Mouse (Mus musculus) embryonic facial prominence, embryonic 10.5 days (tissue): ENCODE results near the gene Als2cr12. TPM values are rescaled to one million over a fixed set of nuclear protein-coding genes. Genes with fewer than 3 reads are reported as not detected.

Source experiments
- DNase-seq: peaks from one replicate; pipeline ENCODE4 v3.0.0-alpha.2; 2017; ENCODE audit warnings: low spot score
- H3K27ac ChIP-seq: fragments of 300-500 bp; sonication (generic); replicated peaks from 2 replicates; pipeline ENCODE4 v1.5.1; 2016; ENCODE audit warnings: mild to moderate bottlenecking
- H3K27me3 ChIP-seq: fragments of 300-500 bp; sonication (generic); replicated peaks from 2 replicates; pipeline ENCODE4 v1.6.1; 2016; ENCODE audit warnings: low read depth, mild to moderate bottlenecking; ENCODE audit not compliant: poor library complexity, severe bottlenecking
- H3K36me3 ChIP-seq: fragments of 300-500 bp; sonication (generic); replicated peaks from 2 replicates; pipeline ENCODE4 v1.6.1; 2016; ENCODE audit warnings: mild to moderate bottlenecking, moderate library complexity
- H3K4me1 ChIP-seq: fragments of 300-500 bp; sonication (generic); 2 replicates; pipeline ENCODE4 v1.6.1; 2016
- H3K4me3 ChIP-seq: fragments of 300-500 bp; sonication (generic); 2 replicates; pipeline ENCODE4 v1.5.1; 2016; ENCODE audit warnings: mild to moderate bottlenecking, moderate library complexity
- H3K9me3 ChIP-seq: fragments of 300-500 bp; sonication (generic); 2 replicates; pipeline ENCODE4 v1.6.1; 2016; ENCODE audit warnings: mild to moderate bottlenecking
- WGBS: fragments of 180-500 bp; shearing (Covaris S2); methylation state at CpG from one replicate; pipeline ENCODE4 v1.1.7; 2016; 5-methylcytosine and 5-hydroxymethylcytosine counted together
- polyA plus RNA-seq: library from polyadenylated mRNA; unstranded; fragments of >200 nt; fragmentation: Nextera tagmentation; extraction: Ambion mirVana; gene quantifications from 2 replicates; pipeline ENCODE4 v1.2.1, GENCODE M21; 2016

Gene Als2cr12
- polyA plus RNA-seq, 1 experiment from 2014 or later: not detected

DNA sequence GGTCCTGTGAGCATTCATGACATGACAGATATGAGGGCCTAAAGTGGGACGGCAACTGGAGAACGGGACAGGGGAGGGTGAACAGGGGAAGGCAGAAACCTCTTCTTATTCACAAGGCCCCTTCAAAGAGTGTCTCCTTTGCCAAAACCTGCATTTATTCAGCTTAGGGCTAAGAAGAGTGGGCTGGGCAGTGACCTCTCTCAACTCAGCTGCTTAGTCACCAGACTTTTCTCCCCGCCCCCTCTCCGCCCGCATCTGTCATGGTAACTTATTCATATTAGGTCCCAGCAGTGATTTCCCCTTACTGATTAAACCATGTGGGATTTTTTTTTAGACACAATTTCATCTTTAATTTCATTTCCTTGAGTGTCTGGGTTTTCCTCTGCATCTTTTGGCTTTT is 30.0 kb upstream of the Als2cr12 start:
- no peak overlapping the region for H3K4me3 ChIP-seq
- H3K27ac ChIP-seq: no peak overlapping the region
- peaks cover 14% of the 10 kb centered on the region for H3K4me1 ChIP-seq
- H3K27me3 ChIP-seq: no peaks in the 10 kb centered on the region
- no peaks in the 10 kb centered on the region for H3K9me3 ChIP-seq
- H3K36me3 ChIP-seq: peaks cover 51% of the 10 kb centered on the region
- WGBS: 95% methylated on average over 5 of the region's 5 CpGs
- DNase-seq: no peak

DNA sequence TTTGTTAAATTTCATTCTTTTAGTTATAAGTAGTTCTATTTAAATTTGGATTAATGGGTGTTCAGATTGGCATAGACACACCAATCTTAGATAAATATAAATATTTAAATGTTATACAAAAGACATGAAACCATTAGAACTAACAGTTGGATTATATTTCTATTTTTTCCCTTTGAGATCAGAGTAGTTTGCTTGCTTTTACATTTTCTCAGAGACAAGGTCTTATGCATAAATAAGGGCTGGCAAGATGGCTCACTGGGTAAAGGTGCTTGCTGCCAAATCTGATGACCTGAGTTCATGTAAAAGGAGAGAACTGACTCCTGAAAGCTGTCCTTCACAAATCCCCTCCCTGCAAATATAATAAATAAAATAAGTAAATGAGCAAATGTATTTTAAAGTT is 29.3 kb upstream of the Als2cr12 start:
- Histone ChIP-seq H3K27ac (no peak overlapping the region), H3K36me3 (peaks cover 50% of the 10 kb centered on the region), H3K4me3 (no peak overlapping the region), H3K27me3 (no peaks in the 10 kb centered on the region), H3K4me1 (peaks cover 14% of the 10 kb centered on the region), H3K9me3 (no peaks in the 10 kb centered on the region)
- no peak for DNase-seq

DNA sequence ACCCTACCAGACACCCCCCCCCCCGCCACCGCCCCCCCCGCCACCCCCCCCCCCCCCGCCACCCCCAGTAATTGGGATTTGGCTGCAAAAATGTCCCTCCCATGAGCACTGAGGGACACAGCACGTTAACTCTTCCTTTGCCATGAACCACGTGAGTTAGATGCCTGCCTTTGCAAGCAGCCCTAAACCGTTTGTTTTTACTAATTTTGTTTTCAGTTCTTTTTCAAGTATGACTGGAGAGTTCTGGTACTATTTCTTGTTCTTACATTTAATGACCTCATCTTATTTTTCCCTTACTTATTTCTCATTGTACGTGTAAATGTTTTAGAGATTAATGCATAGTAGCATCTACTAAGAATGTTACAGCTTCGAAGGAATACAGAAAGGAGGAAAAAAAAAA is 28.7 kb upstream of the Als2cr12 start:
- no peak overlapping the region for H3K27ac ChIP-seq
- no peak for DNase-seq
- peaks cover 14% of the 10 kb centered on the region for H3K4me1 ChIP-seq
- WGBS: 47% methylated on average over 9 of the region's 9 CpGs
- H3K9me3 ChIP-seq: no peaks in the 10 kb centered on the region
- H3K27me3 ChIP-seq: no peaks in the 10 kb centered on the region
- H3K4me3 ChIP-seq: no peak overlapping the region
- H3K36me3 ChIP-seq: peaks cover 50% of the 10 kb centered on the region

DNA sequence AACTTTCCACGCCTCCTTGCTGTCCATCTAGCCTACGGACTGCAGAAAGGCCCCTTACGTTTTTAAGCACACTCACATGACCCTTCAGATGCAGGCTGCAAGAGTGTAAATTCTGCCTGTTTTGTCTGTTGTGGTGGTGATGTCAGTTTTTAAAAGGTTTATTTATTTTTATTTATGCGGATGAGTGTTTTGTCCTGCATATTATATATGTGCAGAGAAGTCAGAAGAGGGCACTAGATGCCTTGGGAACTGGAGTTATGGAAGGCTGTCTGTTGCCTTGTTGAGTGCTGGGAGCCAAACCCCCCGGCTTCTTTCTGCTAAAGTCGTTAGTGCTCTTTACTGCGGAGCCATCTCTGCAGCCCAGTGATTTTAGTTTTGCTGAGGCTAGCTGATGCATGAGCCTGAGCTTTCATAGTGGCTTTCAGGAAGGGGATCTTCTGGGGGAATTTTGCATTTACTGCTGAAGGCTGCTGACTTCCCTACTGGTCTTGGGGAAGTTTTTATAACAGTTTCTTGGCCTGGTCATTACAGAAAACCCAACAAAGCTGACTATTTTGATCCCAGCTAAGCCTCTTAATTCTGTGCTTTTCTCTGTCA is 28.1 kb upstream of the Als2cr12 start:
- H3K4me3 ChIP-seq: no peak overlapping the region
- no peak overlapping the region for H3K27ac ChIP-seq
- no peak for DNase-seq
- 59% methylated on average over 7 of the region's 7 CpGs for WGBS
- H3K4me1 ChIP-seq: peaks cover 14% of the 10 kb centered on the region
- H3K9me3 ChIP-seq: no peaks in the 10 kb centered on the region
- no peaks in the 10 kb centered on the region for H3K27me3 ChIP-seq
- peaks cover 50% of the 10 kb centered on the region for H3K36me3 ChIP-seq

DNA sequence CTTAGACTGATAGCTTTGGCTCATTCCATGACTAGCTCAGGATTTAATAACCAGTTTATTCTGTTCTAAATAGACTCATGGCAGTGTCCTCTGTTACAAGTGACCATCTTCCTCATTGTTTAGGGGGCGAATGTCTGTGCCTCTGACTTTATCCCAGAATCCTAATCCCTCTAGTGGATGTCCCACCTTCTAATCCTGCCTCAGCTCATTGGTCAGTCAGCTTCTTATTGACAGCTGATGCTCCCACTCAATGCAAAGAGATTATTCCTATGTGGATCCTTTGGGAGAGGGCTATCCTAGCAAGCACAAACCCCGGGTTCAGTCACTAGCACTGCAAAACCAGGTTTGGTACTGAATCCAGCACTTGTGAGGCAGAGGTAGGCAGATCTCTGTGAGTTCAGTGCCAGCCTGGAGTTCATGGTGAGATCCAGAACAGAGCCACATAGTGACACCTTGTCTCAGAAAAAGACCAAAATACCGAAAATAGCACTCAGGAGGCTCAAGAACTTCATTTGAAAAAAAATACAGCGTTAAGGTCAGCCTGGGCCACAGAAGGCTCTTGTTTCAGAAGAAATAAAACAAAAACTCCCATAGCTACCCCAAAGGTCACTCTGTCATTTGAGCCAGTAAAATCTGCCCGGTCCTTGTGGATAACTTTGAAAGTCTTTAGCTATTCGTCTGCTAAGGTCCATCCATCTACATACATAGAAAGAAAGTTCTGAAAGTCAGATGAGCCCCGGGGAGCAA is 27.4 kb upstream of the Als2cr12 start:
- H3K36me3 ChIP-seq: peaks cover 45% of the 10 kb centered on the region
- no peak for DNase-seq
- H3K27ac ChIP-seq: no peak overlapping the region
- no peaks in the 10 kb centered on the region for H3K9me3 ChIP-seq
- no peaks in the 10 kb centered on the region for H3K27me3 ChIP-seq
- peaks cover 14% of the 10 kb centered on the region for H3K4me1 ChIP-seq
- no peak overlapping the region for H3K4me3 ChIP-seq
- 57% methylated on average over 7 of the region's 7 CpGs for WGBS

DNA sequence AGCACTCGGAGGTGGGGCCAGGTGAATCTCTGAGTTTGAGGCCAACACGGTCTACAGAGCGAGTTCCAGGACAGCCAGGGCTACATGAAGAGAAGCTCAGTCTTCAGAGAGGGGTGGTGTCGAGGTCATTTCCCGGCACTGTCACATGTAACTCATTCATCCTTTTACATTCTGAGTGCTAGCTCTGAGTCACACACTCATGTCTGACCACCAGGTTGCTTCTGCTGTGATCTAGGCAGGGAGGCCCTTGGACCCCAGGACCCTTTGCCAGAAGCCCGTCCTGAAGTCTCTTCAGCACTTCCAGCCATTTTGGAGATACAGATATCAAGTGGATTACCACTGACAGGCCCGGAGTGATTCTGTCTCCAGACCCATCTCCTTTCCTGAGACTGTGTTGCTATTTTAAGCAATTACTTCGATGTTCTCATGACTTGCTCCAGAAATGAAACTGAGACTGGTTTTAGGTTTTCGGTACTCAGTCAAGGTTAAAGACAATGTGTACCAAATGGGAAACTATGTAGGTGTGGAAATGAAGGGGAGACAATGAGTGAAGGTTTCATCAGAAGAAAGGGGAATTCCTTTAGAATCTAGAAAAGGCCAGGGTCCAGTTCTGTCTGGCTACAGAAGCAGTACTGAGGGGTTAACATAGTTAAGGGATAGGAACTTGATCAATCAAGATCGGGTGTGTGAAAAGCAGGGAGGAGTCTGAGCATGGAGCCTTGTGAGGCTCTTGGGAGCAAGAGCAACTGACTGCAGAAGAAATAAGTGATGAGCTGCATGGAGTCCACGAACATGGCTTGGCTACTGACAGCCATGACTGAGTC is 26.5 kb upstream of the Als2cr12 start:
- H3K4me3 ChIP-seq: no peak overlapping the region
- no peak overlapping the region for H3K27ac ChIP-seq
- H3K4me1 ChIP-seq: peaks cover 14% of the 10 kb centered on the region
- no peaks in the 10 kb centered on the region for H3K27me3 ChIP-seq
- WGBS: 92% methylated on average over 11 of the region's 11 CpGs
- H3K36me3 ChIP-seq: peaks cover 44% of the 10 kb centered on the region
- H3K9me3 ChIP-seq: no peaks in the 10 kb centered on the region
- DNase-seq: no peak

DNA sequence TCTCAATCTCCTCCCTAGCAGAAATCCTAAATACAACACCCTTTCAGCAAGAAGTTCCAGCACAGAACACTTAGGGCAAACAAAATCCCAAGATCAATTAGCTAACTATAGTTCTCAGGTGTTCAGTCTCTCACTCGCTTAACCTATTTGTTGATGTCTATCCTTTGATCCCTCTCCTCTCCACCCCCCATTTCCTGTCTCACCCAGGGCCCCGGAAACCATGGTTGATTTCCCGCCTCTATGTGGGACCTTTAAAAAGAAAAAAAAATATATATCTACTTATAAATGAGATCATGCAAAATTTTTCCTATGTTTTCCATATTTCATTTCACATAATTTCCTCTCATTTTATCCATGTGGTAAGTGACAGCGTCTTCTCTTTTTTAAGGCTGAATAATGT is 25.2 kb upstream of the Als2cr12 start:
- no peaks in the 10 kb centered on the region for H3K9me3 ChIP-seq
- no peak for DNase-seq
- H3K36me3 ChIP-seq: peaks cover 46% of the 10 kb centered on the region
- no peak overlapping the region for H3K27ac ChIP-seq
- H3K27me3 ChIP-seq: no peaks in the 10 kb centered on the region
- H3K4me1 ChIP-seq: peaks cover 16% of the 10 kb centered on the region
- 85% methylated on average over 4 of the region's 4 CpGs for WGBS
- H3K4me3 ChIP-seq: no peak overlapping the region

DNA sequence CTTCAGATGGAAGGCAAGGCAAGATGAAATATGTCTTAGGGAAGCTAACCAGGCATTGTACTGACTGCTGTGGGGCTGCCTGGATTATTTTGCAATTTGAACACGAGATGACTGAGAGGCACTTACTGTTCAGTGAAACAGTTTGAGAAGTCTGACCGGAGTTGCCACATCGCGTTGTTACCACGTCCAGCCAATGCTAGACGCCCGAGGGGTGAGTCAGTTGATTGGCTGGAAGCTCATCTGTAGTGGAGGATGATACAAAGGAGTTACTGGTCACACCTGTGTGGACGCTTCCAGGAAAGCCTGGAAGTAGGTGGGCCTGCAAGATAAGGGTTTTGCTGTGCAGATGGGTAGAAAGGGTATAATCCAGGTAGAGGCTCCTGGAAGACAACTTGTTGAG is 24.3 kb upstream of the Als2cr12 start:
- Histone ChIP-seq H3K36me3 (peaks cover 49% of the 10 kb centered on the region), H3K27ac (no peak overlapping the region), H3K9me3 (no peaks in the 10 kb centered on the region), H3K4me3 (no peak overlapping the region), H3K27me3 (no peaks in the 10 kb centered on the region), H3K4me1 (peaks cover 22% of the 10 kb centered on the region)
- DNase-seq: no peak
- 91% methylated on average over 8 of the region's 8 CpGs for WGBS

DNA sequence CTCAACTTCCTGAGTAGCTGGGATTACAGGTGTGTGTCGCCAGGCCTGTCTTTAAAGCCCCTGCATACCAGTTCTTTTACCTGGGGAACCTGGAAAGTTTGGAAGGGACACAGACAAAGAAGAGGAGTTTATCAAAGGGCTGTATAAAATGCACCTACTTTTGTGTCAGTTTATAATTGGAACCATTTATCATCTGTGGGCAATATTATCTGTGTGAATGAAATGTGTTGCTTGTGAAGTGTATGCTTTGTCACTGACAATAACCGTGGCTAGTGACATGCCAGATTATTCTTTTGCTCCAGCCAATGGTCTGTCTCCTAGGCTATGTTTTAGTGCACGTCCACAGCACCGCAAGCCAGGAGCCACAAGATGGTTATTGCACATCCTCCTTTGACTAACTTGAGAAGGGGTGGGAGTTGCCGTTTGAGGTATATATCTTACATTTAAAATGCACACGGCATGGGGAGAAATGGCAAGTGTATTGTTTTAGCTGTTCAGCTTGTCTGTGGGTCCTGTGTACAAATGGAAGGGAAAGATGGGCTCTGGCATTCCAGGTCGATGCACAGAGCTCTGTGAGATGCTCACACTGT is 23.7 kb upstream of the Als2cr12 start:
- 90% methylated on average over 7 of the region's 7 CpGs for WGBS
- peaks cover 24% of the 10 kb centered on the region for H3K4me1 ChIP-seq
- peaks cover 54% of the 10 kb centered on the region for H3K36me3 ChIP-seq
- no peaks in the 10 kb centered on the region for H3K9me3 ChIP-seq
- no peak for DNase-seq
- no peaks in the 10 kb centered on the region for H3K27me3 ChIP-seq
- H3K4me3 ChIP-seq: no peak overlapping the region
- no peak overlapping the region for H3K27ac ChIP-seq

DNA sequence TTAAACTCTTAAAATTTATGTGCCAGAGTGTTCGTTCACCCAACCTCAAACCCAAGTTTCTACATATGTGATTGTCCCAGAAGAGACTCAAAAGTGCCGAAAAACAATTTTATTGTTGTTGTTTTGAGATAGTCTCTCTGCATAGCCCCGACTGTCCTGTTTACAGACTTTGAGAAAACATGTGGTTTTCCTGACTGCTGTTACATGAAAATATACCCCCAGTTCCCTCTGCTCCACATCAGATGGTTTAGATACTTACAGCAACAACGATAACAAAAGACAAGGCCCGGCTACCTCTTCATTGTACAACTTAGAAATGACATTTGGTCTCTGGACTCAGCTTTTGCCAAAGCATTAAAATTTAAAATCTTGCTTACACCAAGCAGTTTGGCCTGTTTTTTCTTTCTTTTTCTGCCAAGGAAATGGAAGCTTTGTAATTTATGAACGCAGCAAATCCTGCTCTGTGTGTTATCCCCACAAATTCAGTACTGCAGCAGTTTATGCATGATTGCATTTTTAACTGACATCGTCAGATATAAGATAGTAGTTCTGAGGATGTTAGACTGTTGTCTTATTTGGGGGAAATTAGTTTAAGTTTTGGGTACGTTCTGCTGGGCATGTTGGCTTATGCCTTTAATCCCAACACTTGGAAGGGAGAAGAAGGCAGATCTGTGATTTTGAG is 21.9 kb upstream of the Als2cr12 start:
- WGBS: 92% methylated on average over 8 of the region's 8 CpGs
- peaks cover 52% of the 10 kb centered on the region for H3K36me3 ChIP-seq
- no peak overlapping the region for H3K27ac ChIP-seq
- peaks cover 20% of the 10 kb centered on the region for H3K4me1 ChIP-seq
- H3K9me3 ChIP-seq: no peaks in the 10 kb centered on the region
- no peaks in the 10 kb centered on the region for H3K27me3 ChIP-seq
- no peak overlapping the region for H3K4me3 ChIP-seq
- no peak for DNase-seq

DNA sequence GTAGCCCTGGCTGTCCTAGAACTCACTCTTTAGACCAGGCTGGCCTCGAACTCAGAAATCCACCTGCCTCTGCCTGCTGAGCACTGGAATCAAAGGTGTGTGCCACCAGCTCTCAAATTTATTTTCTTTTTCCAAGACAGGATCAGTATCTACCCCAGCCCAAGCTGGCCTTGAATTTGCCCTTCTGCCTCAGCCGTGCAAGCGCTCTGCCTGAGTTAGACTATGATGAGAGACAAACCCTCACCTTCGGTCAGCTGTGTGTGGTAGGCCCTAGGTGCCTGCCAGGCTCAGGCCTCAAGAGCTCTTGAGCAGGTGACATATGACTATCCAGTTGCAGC is 21.1 kb upstream of the Als2cr12 start:
- peaks cover 20% of the 10 kb centered on the region for H3K4me1 ChIP-seq
- H3K9me3 ChIP-seq: no peaks in the 10 kb centered on the region
- no peaks in the 10 kb centered on the region for H3K27me3 ChIP-seq
- H3K36me3 ChIP-seq: peaks cover 50% of the 10 kb centered on the region
- no peak overlapping the region for H3K4me3 ChIP-seq
- 93% methylated on average over 4 of the region's 4 CpGs for WGBS
- H3K27ac ChIP-seq: no peak overlapping the region
- DNase-seq: no peak

DNA sequence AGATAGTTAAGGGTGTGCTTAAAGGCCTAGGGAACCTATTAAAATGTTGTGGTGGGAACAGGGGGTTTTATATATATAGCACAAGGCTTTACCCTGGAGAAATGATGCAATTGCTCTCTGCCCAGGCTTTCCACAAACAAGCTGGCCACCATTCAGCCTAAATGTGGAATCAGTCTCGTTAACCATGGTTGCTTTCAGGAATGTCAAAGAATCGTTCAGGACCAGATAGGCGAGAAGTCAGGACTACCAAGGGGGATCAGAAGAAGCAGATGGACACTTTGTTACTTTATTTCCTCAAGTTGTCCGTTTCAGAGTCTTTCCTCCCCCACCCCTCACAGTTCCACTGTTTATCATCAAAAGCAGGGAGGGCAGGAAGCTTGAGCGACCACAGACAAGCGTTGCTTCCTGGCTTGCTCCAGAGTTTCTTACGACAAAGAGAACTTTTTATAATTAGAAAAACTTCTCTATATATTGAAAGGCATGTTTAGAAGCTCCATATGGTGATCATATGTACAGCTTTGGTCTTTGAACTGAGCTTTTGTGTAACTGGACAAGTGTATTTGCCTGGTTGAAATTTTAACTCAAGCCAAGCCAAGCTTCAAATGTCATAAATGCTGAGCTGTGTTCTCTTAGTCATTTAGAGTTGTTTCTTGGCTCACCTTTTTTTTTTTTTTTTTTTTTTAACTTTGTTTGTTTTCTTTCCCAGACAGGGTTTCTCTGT is 20.5 kb upstream of the Als2cr12 start:
- Histone ChIP-seq H3K4me1 (peaks cover 20% of the 10 kb centered on the region), H3K27ac (no peak overlapping the region)
- no peak for DNase-seq

More for the DNA sequence above, 20.5 kb upstream of the Als2cr12 start:
- Histone ChIP-seq H3K9me3 (no peaks in the 10 kb centered on the region), H3K4me3 (no peak overlapping the region), H3K36me3 (peaks cover 50% of the 10 kb centered on the region), H3K27me3 (no peaks in the 10 kb centered on the region)
- 69% methylated on average over 7 of the region's 7 CpGs for WGBS
